Mouse (Mus musculus): ENCODE results near the gene Fhad1. TPM values are rescaled to one million over a fixed set of nuclear protein-coding genes. Genes with fewer than 3 reads are reported as not detected.

Gene Fhad1
- polyA plus RNA-seq, 1 experiment from 2014 or later, result 6.5 TPM

DNA sequence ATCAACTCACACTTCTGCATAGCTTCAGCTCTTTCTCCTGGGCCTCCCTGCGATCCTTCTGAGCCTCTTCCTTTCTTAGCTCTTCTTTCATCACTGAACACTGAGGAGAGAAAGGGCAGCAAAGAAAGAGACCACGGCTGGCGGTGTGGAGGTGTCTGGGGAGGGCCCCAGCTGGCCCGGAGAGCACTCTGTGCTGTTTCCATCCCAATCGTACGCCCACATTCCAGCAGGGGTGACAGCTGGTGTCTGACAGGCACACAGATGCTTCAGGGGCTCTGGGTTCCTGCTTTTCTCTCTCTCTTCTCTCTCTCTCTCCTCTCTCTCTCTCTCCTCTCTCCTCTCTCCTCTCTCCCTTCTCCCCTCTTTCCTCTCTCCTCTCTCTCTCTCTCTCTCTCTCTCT lies 50.3 kb downstream of the Fhad1 start:
- WGBS, result 14% methylated on average over 6 of the region's 6 CpGs
- Histone ChIP-seq H3K4me3 (ENCODE audit: low read length) (no peak overlapping the region), H3K9me3 (ENCODE audit: control insufficient read depth, low read length) (0 out of 2 replicates have a peak, but pooled peaks cover 6% of the 10 kb centered on the region), H3K9ac (ENCODE audit: low read depth, low read length) (no peak overlapping the region), H3K27ac (ENCODE audit: low read depth, low read length) (no peak overlapping the region), H3K4me2 (ENCODE audit: low read length) (no peak overlapping the region), H3K36me3 (ENCODE audit: control insufficient read depth, insufficient read depth, low read length) (no peaks in the 10 kb centered on the region; the same call in 1 of the 2 replicates), H3K27me3 (replicated peaks; ENCODE audit: control insufficient read depth, insufficient read depth, low read length) (no peaks in the 10 kb centered on the region), H3K4me1 (ENCODE audit: control insufficient read depth, insufficient read depth, low read depth, low read length) (no peaks in the 10 kb centered on the region)
- no peak for ATAC-seq

DNA sequence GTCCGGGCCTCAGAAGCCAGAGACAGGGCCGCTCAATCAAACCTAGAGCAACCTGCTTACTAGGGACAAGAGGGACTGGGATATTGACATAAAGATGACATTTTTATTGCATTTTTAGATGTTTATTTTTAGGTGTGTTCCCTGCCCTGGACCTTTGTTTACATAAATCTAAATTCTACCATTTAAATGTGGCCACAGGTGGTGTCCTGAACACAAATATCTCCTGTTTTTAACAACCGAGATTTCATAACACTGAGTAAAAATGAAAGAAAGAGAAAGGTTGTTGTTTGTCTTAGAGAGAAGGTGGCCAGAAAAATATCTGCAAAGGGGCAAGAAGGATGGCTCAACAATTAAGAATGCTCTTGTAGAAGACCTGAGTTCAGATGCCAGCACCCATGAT lies 51.0 kb downstream of the Fhad1 start:
- Histone ChIP-seq H3K36me3 (ENCODE audit: control insufficient read depth, insufficient read depth, low read length) (no peaks in the 10 kb centered on the region; the same call in 1 of the 2 replicates), H3K9me3 (ENCODE audit: control insufficient read depth, low read length) (0 out of 2 replicates have a peak, but pooled peaks cover 6% of the 10 kb centered on the region), H3K4me2 (ENCODE audit: low read length) (no peak overlapping the region), H3K4me3 (ENCODE audit: low read length) (no peak overlapping the region), H3K9ac (ENCODE audit: low read depth, low read length) (no peak overlapping the region), H3K27ac (ENCODE audit: low read depth, low read length) (no peak overlapping the region), H3K27me3 (replicated peaks; ENCODE audit: control insufficient read depth, insufficient read depth, low read length) (no peaks in the 10 kb centered on the region), H3K4me1 (ENCODE audit: control insufficient read depth, insufficient read depth, low read depth, low read length) (no peaks in the 10 kb centered on the region)
- ATAC-seq, result no peak
- 88% methylated on average over 3 of the region's 3 CpGs for WGBS

DNA sequence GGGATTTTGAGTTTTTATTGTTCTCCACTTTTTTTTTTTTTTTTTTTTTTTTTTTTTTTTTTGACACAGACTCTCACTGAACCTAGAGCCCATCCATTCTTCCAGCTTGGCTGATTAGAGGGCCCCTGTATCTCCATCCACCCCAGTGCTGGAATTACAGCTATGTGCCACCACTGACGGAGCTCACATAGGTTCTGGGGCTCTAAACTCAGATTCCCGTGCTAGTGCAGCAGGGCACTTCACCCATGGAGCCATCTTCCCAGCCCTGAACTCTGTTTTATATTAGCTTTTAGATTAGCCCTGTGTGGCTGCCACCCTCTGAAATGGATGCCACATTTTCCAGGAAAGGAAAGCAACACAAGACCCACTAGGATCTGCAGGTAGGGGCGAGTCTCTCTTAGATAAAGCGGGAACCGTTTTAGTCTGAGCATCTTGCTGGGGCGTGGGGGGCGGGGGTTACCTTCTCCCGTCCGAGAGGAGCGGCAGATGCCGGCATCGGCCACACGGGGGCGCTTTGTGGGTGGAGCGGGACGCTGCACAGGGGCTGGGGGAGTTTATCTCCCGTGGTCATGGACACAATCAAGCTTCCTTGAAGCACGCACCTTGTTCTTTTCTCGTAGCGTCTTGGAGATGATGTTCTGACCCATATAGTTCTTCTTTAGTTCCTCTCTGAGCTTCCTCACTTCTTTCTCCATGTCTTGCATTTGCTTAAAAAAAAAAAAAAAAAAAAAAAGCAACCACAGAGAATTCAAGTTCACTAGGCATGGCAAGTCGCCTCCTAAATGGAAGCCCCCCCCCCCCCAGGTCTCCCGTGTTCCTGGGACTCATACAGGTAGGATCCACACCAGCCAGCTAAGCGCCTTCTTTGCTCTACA lies 51.8 kb downstream of the Fhad1 start:
- 11% methylated on average over 23 of the region's 23 CpGs for WGBS
- no peak overlapping the region for H3K4me3 ChIP-seq (ENCODE audit: low read length)
- H3K4me2 ChIP-seq (ENCODE audit: low read length), result 0 out of 2 replicates have a peak overlapping the region, but pooled peaks have one; percentile 16
- no peaks in the 10 kb centered on the region; the same call in 1 of the 2 replicates for H3K36me3 ChIP-seq (ENCODE audit: control insufficient read depth, insufficient read depth, low read length)
- 0 out of 2 replicates have a peak, but pooled peaks cover 6% of the 10 kb centered on the region for H3K9me3 ChIP-seq (ENCODE audit: control insufficient read depth, low read length)
- no peak overlapping the region for H3K27ac ChIP-seq (ENCODE audit: low read depth, low read length)
- 0 out of 2 replicates have a peak, but pooled peaks have one; percentile 44 for ATAC-seq
- H3K9ac ChIP-seq (ENCODE audit: low read depth, low read length), result no peak overlapping the region
- H3K27me3 ChIP-seq (replicated peaks; ENCODE audit: control insufficient read depth, insufficient read depth, low read length), result no peaks in the 10 kb centered on the region
- peaks cover 3% of the 10 kb centered on the region; the same call in 1 of the 2 replicates for H3K4me1 ChIP-seq (ENCODE audit: control insufficient read depth, insufficient read depth, low read depth, low read length)

DNA sequence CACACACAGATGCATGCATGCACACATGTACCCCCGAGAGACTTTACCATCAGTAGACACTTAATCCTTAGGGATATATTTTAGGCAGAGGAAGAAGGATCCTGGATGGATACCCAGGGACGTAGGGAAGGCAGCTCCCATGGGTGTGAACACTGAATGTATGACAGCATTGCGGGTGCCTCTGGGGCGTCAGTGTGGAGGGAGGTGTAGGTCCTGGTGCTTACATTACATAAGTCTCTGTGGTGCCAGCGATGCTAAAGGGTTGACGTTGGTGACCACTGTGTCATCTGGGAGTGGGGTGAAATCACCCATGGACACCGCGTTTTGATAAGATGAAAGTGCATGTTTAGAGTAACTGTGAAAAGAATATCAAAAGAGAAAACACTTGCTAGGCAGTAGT lies 54.8 kb downstream of the Fhad1 start:
- Histone ChIP-seq H3K27ac (ENCODE audit: low read depth, low read length) (no peak overlapping the region), H3K27me3 (replicated peaks; ENCODE audit: control insufficient read depth, insufficient read depth, low read length) (no peaks in the 10 kb centered on the region), H3K4me2 (ENCODE audit: low read length) (no peak overlapping the region), H3K4me1 (ENCODE audit: control insufficient read depth, insufficient read depth, low read depth, low read length) (peaks cover 5% of the 10 kb centered on the region), H3K9ac (ENCODE audit: low read depth, low read length) (no peak overlapping the region), H3K4me3 (ENCODE audit: low read length) (no peak overlapping the region), H3K36me3 (ENCODE audit: control insufficient read depth, insufficient read depth, low read length) (no peaks in the 10 kb centered on the region; the same call in 1 of the 2 replicates), H3K9me3 (ENCODE audit: control insufficient read depth, low read length) (0 out of 2 replicates have a peak, but pooled peaks cover 6% of the 10 kb centered on the region)
- ATAC-seq, result no peak
- WGBS, result 86% methylated on average over 8 of the region's 8 CpGs

DNA sequence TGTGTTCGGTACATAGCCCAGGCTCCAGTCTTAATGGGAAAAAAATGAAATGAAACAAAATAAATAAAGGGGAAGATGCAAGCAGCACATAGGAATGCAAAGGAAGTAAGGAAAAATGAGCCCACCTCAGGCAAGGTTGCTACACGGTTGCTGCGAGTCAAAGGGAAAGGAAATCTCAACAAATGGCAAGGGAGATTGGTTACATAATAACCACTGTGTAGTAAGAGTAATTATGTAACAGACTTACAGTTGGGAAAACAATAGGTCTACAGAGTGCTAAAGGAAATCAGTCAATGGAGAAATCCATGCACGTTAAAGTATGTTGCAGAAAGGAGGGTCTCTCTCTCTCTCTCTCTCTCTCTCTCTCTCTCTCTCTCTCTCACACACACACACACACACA lies 55.3 kb downstream of the Fhad1 start:
- H3K36me3 ChIP-seq (ENCODE audit: control insufficient read depth, insufficient read depth, low read length), result no peaks in the 10 kb centered on the region; the same call in 1 of the 2 replicates
- no peak overlapping the region for H3K27ac ChIP-seq (ENCODE audit: low read depth, low read length)
- H3K27me3 ChIP-seq (replicated peaks; ENCODE audit: control insufficient read depth, insufficient read depth, low read length), result no peaks in the 10 kb centered on the region
- no peak overlapping the region for H3K4me2 ChIP-seq (ENCODE audit: low read length)
- no peak overlapping the region for H3K4me3 ChIP-seq (ENCODE audit: low read length)
- no peak overlapping the region for H3K9ac ChIP-seq (ENCODE audit: low read depth, low read length)
- no peak for ATAC-seq
- WGBS, result 73% methylated on average over 4 of the region's 4 CpGs
- H3K9me3 ChIP-seq (ENCODE audit: control insufficient read depth, low read length), result 0 out of 2 replicates have a peak, but pooled peaks cover 6% of the 10 kb centered on the region
- H3K4me1 ChIP-seq (ENCODE audit: control insufficient read depth, insufficient read depth, low read depth, low read length), result peaks cover 5% of the 10 kb centered on the region

DNA sequence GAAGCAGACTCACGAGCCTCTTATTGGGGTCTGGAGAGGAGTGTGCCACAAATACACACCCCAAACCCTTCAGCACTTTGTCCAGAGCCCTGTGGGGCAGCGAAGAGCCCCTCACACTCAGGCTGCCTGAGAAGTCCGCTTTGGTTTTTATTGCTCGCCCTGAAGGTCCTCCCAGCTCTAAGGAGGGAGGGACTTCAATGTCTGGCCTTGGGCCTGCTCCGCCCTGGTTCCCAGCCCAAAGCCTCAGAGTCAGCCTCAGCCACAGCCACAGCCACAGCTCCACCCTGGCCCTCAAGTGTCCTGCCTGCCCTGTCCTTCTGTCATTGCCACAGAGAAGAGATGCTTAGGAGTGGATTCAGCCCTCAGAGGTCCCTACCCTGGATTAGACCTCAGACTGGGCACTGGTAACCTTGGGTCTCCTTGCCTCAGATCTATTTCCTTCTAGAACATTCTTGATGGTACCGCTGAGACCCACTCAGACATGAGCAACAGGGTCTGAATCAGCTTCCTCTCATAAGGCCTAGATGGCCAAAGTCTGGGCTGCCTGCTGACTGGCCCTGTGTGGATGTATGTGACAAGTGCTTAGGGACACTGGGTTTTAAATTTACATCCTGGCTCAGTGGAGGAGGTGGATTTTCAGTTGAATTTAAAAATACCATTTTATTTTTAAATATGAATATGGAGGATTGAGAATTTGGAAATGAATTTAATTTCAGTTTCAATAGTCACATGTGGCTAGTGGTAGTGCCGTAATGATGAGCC lies 56.1 kb downstream of the Fhad1 start:
- WGBS, result 50% methylated on average over 7 of the region's 7 CpGs

DNA sequence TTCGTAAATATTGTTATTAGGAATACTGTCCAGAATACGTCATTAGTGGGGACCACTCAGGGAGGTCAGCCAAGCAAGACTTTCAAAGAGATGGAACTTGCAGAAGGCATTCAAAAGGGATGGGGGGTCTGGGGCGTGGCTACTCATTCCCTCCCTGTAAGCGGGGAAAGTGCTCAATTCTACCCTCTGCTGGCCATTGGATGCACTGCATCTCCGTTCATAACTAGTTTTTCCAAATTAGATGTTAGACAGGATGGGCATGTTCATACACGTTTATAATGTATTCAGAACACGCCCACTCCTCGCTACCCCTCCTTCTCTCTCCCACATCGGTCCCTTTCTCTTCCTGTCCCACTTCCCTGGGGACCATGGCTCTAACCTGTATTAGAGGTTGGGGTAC lies 56.7 kb downstream of the Fhad1 start:
- Histone ChIP-seq H3K9me3 (ENCODE audit: control insufficient read depth, low read length) (0 out of 2 replicates have a peak, but pooled peaks cover 6% of the 10 kb centered on the region), H3K27ac (ENCODE audit: low read depth, low read length) (no peak overlapping the region; the same call in 1 of the 2 replicates), H3K4me1 (ENCODE audit: control insufficient read depth, insufficient read depth, low read depth, low read length) (peaks cover 5% of the 10 kb centered on the region), H3K9ac (ENCODE audit: low read depth, low read length) (no peak overlapping the region), H3K4me2 (ENCODE audit: low read length) (0 out of 2 replicates have a peak overlapping the region, but pooled peaks have one; percentile 28), H3K27me3 (replicated peaks; ENCODE audit: control insufficient read depth, insufficient read depth, low read length) (no peaks in the 10 kb centered on the region), H3K36me3 (ENCODE audit: control insufficient read depth, insufficient read depth, low read length) (no peaks in the 10 kb centered on the region; the same call in 1 of the 2 replicates), H3K4me3 (ENCODE audit: low read length) (no peak overlapping the region)
- WGBS, result 6% methylated on average over 9 of the region's 9 CpGs
- peak; percentile 60 for ATAC-seq

More for the DNA sequence above, 56.1 kb downstream of the Fhad1 start:
- Histone ChIP-seq H3K9ac (ENCODE audit: low read depth, low read length) (no peak overlapping the region), H3K4me3 (ENCODE audit: low read length) (no peak overlapping the region), H3K9me3 (ENCODE audit: control insufficient read depth, low read length) (0 out of 2 replicates have a peak, but pooled peaks cover 6% of the 10 kb centered on the region), H3K4me1 (ENCODE audit: control insufficient read depth, insufficient read depth, low read depth, low read length) (peaks cover 5% of the 10 kb centered on the region), H3K27me3 (replicated peaks; ENCODE audit: control insufficient read depth, insufficient read depth, low read length) (no peaks in the 10 kb centered on the region), H3K36me3 (ENCODE audit: control insufficient read depth, insufficient read depth, low read length) (no peaks in the 10 kb centered on the region; the same call in 1 of the 2 replicates), H3K4me2 (ENCODE audit: low read length) (no peak overlapping the region), H3K27ac (ENCODE audit: low read depth, low read length) (no peak overlapping the region; the same call in 1 of the 2 replicates)
- peak; percentile 46; the same call in 1 of the 2 replicates for ATAC-seq

DNA sequence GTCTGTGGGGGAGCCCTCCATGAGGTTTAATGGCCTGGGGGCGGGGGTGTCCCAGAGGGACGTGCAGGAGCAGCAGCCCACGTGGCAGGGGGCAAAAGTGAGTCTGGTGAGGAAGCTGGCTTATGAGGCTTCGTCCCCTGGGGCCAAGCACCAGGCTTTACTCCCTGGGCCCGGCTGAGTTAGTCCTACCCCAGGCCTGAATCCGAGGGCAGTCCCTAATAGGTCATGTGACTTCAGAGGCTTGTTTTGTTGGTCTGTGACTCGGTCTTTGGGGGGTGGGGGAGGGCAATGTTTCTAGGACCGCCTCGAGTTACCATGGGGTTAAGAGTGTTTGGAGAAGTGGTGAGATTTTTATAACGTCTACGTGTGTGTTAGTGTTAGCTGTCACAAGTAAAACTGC lies 57.1 kb downstream of the Fhad1 start:
- 36% methylated on average over 11 of the region's 11 CpGs for WGBS
- H3K4me3 ChIP-seq (ENCODE audit: low read length), result no peak overlapping the region
- no peak overlapping the region for H3K27ac ChIP-seq (ENCODE audit: low read depth, low read length)
- 0 out of 2 replicates have a peak overlapping the region, but pooled peaks have one; percentile 28 for H3K4me2 ChIP-seq (ENCODE audit: low read length)
- no peaks in the 10 kb centered on the region; the same call in 1 of the 2 replicates for H3K36me3 ChIP-seq (ENCODE audit: control insufficient read depth, insufficient read depth, low read length)
- peak; percentile 16; the same call in 1 of the 2 replicates for ATAC-seq
- H3K9ac ChIP-seq (ENCODE audit: low read depth, low read length), result no peak overlapping the region
- H3K9me3 ChIP-seq (ENCODE audit: control insufficient read depth, low read length), result 0 out of 2 replicates have a peak, but pooled peaks cover 6% of the 10 kb centered on the region
- H3K4me1 ChIP-seq (ENCODE audit: control insufficient read depth, insufficient read depth, low read depth, low read length), result peaks cover 5% of the 10 kb centered on the region
- no peaks in the 10 kb centered on the region for H3K27me3 ChIP-seq (replicated peaks; ENCODE audit: control insufficient read depth, insufficient read depth, low read length)

Data from hindbrain, embryonic 16.5 days (tissue).